Mouse (Mus musculus): ENCODE measurements around the gene Greb1. TPM values are rescaled to one million over a fixed set of nuclear protein-coding genes. Genes with fewer than 3 reads are reported as not detected.

The Greb1 gene
- total RNA-seq, 1 experiment = 3.2 TPM

- H3K4me1 ChIP-seq (ENCODE audit: control insufficient read depth in 2 of 2, insufficient read depth in 2 of 2, low read length in 2 of 2, poor library complexity in 1 of 2) = no peaks in the 10 kb centered on the region
- no peaks in the 10 kb centered on the region for H3K9me3 ChIP-seq (ENCODE audit: control insufficient read depth, insufficient read depth, low read depth, low read length)
- H3K36me3 ChIP-seq (ENCODE audit: control insufficient read depth, insufficient read depth, low read length, poor library complexity, severe bottlenecking) = peaks cover 28% of the 10 kb centered on the region
- DNase-seq (ENCODE audit: low read depth, low spot score) = no peak
- H3K9ac ChIP-seq (ENCODE audit: insufficient read depth, low read depth, low read length, poor library complexity, severe bottlenecking) = no peak overlapping the region
- H3K4me3 ChIP-seq (ENCODE audit: insufficient read depth in 1 of 2, low read depth in 1 of 2, low read length in 2 of 2, poor library complexity in 1 of 2, severe bottlenecking in 1 of 2) = no peak overlapping the region
- no peak overlapping the region; the same call in 1 of the 2 replicates for H3K27ac ChIP-seq (ENCODE audit: insufficient read depth, low read depth, low read length, poor library complexity, severe bottlenecking)
- in situ Hi-C loops (cut with MboI; ENCODE audit: low sequenced_read_pairs in 2 of 2, unreplicated experiment in 2 of 2) = no loop called here
- TF ChIP-seq CHD2 (IDR thresholded peaks at IDR 0.05; ENCODE audit: low read depth, low read length) (no peak), HCFC1 (IDR thresholded peaks at IDR 0.05; ENCODE audit: borderline replicate concordance, insufficient read depth, low read length) (no peak), ZC3H11A (IDR thresholded peaks at IDR 0.05; ENCODE audit: borderline replicate concordance, low read depth, low read length) (no peak), MAFK (IDR thresholded peaks at IDR 0.05; ENCODE audit: insufficient read depth, low read depth, low read length) (no peak), ZNF384 (IDR thresholded peaks at IDR 0.05; ENCODE audit: low read depth, low read length) (no peak)
Measured at GRCm38 (mm10) chr12:16822181-16822734, 21.6 kb upstream of the Greb1 start.

GRCm38 (mm10) chr12:16820761-16821160 is 20.1 kb upstream of the Greb1 start:
- Histone ChIP-seq H3K9ac (ENCODE audit: insufficient read depth, low read depth, low read length, poor library complexity, severe bottlenecking) (no peak overlapping the region), H3K9me3 (ENCODE audit: control insufficient read depth, insufficient read depth, low read depth, low read length) (no peaks in the 10 kb centered on the region), H3K4me3 (ENCODE audit: insufficient read depth in 1 of 2, low read depth in 1 of 2, low read length in 2 of 2, poor library complexity in 1 of 2, severe bottlenecking in 1 of 2) (no peak overlapping the region), H3K36me3 (ENCODE audit: control insufficient read depth, insufficient read depth, low read length, poor library complexity, severe bottlenecking) (peaks cover 28% of the 10 kb centered on the region), H3K4me1 (ENCODE audit: control insufficient read depth in 2 of 2, insufficient read depth in 2 of 2, low read length in 2 of 2, poor library complexity in 1 of 2) (no peaks in the 10 kb centered on the region), H3K27ac (ENCODE audit: insufficient read depth, low read depth, low read length, poor library complexity, severe bottlenecking) (no peak overlapping the region)
- DNase-seq (ENCODE audit: low read depth, low spot score) = no peak
- TF ChIP-seq HCFC1 (IDR thresholded peaks at IDR 0.05; ENCODE audit: borderline replicate concordance, insufficient read depth, low read length) = no peak
- no peak for TF ChIP-seq ZNF384 (IDR thresholded peaks at IDR 0.05; ENCODE audit: low read depth, low read length)
- TF ChIP-seq MAFK (IDR thresholded peaks at IDR 0.05; ENCODE audit: insufficient read depth, low read depth, low read length) = no peak
- TF ChIP-seq CHD2 (IDR thresholded peaks at IDR 0.05; ENCODE audit: low read depth, low read length) = no peak
- no peak for TF ChIP-seq ZC3H11A (IDR thresholded peaks at IDR 0.05; ENCODE audit: borderline replicate concordance, low read depth, low read length)
- in situ Hi-C loops (cut with MboI; ENCODE audit: low sequenced_read_pairs in 2 of 2, unreplicated experiment in 2 of 2) = no loop called here

DNA sequence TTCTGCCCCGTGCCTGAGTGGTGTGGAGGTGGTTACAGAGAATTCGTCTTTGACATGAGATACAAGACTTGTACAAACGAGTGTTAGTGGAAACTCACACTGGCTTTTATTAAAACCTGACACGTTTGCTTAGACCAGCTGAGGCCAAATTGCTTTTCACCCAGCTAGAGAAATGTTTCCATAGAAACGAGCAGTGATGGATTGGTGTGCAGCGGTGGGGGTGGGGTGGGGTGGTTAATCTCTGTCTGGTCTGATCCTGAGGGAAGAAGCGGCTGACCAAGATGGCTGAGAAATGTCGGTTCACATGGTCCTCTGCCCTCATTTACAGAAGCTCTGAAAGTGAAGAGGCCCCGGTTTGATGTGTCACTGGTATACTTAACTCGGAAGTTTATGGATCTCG is 17.8 kb upstream of the Greb1 start:
- no peak overlapping the region for H3K27ac ChIP-seq (ENCODE audit: insufficient read depth, low read depth, low read length, poor library complexity, severe bottlenecking)
- DNase-seq (ENCODE audit: low read depth, low spot score) = no peak
- TF ChIP-seq ZNF384 (IDR thresholded peaks at IDR 0.05; ENCODE audit: low read depth, low read length) (no peak), MAFK (IDR thresholded peaks at IDR 0.05; ENCODE audit: insufficient read depth, low read depth, low read length) (no peak), CHD2 (IDR thresholded peaks at IDR 0.05; ENCODE audit: low read depth, low read length) (no peak), HCFC1 (IDR thresholded peaks at IDR 0.05; ENCODE audit: borderline replicate concordance, insufficient read depth, low read length) (no peak), ZC3H11A (IDR thresholded peaks at IDR 0.05; ENCODE audit: borderline replicate concordance, low read depth, low read length) (no peak)
- H3K4me1 ChIP-seq (ENCODE audit: control insufficient read depth in 2 of 2, insufficient read depth in 2 of 2, low read length in 2 of 2, poor library complexity in 1 of 2) = no peaks in the 10 kb centered on the region
- H3K9ac ChIP-seq (ENCODE audit: insufficient read depth, low read depth, low read length, poor library complexity, severe bottlenecking) = no peak overlapping the region
- H3K36me3 ChIP-seq (ENCODE audit: control insufficient read depth, insufficient read depth, low read length, poor library complexity, severe bottlenecking) = peaks cover 25% of the 10 kb centered on the region
- H3K4me3 ChIP-seq (ENCODE audit: insufficient read depth in 1 of 2, low read depth in 1 of 2, low read length in 2 of 2, poor library complexity in 1 of 2, severe bottlenecking in 1 of 2) = no peak overlapping the region
- in situ Hi-C loops (cut with MboI; ENCODE audit: low sequenced_read_pairs in 2 of 2, unreplicated experiment in 2 of 2) = no loop called here
- H3K9me3 ChIP-seq (ENCODE audit: control insufficient read depth, insufficient read depth, low read depth, low read length) = no peaks in the 10 kb centered on the region

GRCm38 (mm10) chr12:16817147-16817546 is 16.5 kb upstream of the Greb1 start:
- TF ChIP-seq ZC3H11A (IDR thresholded peaks at IDR 0.05; ENCODE audit: borderline replicate concordance, low read depth, low read length) (no peak), CHD2 (IDR thresholded peaks at IDR 0.05; ENCODE audit: low read depth, low read length) (no peak), ZNF384 (IDR thresholded peaks at IDR 0.05; ENCODE audit: low read depth, low read length) (no peak), MAFK (IDR thresholded peaks at IDR 0.05; ENCODE audit: insufficient read depth, low read depth, low read length) (no peak), HCFC1 (IDR thresholded peaks at IDR 0.05; ENCODE audit: borderline replicate concordance, insufficient read depth, low read length) (no peak)
- no peak overlapping the region for H3K27ac ChIP-seq (ENCODE audit: insufficient read depth, low read depth, low read length, poor library complexity, severe bottlenecking)
- no peak overlapping the region for H3K4me3 ChIP-seq (ENCODE audit: insufficient read depth in 1 of 2, low read depth in 1 of 2, low read length in 2 of 2, poor library complexity in 1 of 2, severe bottlenecking in 1 of 2)
- in situ Hi-C loops (cut with MboI; ENCODE audit: low sequenced_read_pairs in 2 of 2, unreplicated experiment in 2 of 2) = no loop called here
- H3K9ac ChIP-seq (ENCODE audit: insufficient read depth, low read depth, low read length, poor library complexity, severe bottlenecking) = no peak overlapping the region
- H3K36me3 ChIP-seq (ENCODE audit: control insufficient read depth, insufficient read depth, low read length, poor library complexity, severe bottlenecking) = peaks cover 18% of the 10 kb centered on the region
- H3K4me1 ChIP-seq (ENCODE audit: control insufficient read depth in 2 of 2, insufficient read depth in 2 of 2, low read length in 2 of 2, poor library complexity in 1 of 2) = no peaks in the 10 kb centered on the region
- H3K9me3 ChIP-seq (ENCODE audit: control insufficient read depth, insufficient read depth, low read depth, low read length) = no peaks in the 10 kb centered on the region
- DNase-seq (ENCODE audit: low read depth, low spot score) = no peak
